Mouse (Mus musculus) retina, postnatal 7 days (tissue): ENCODE measurements around the gene Slc23a2.

ENCODE experiments used
- DNase-seq: peaks from one replicate; pipeline ENCODE4 v3.0.0-alpha.2; 2012; ENCODE audit warnings: low read depth, low spot score

The Slc23a2 gene

GRCm38 (mm10) chr2:132144971-132145691, at the start of gene Slc23a2:
Gene Slc23a2 (minus strand): TSS chr2:132145108.
- peak; percentile 32 for DNase-seq

- DNase-seq, result no peak
Measured at GRCm38 (mm10) chr2:132190602-132191161, 45.8 kb upstream of the Slc23a2 start.

GRCm38 (mm10) chr2:132183874-132184273, 39.0 kb upstream of the Slc23a2 start:
- no peak for DNase-seq

- DNase-seq, result no peak
Measured at GRCm38 (mm10) chr2:132180463-132181205, 35.7 kb upstream of the Slc23a2 start.

- no peak for DNase-seq
Measured at GRCm38 (mm10) chr2:132179371-132179770, 34.5 kb upstream of the Slc23a2 start.

GRCm38 (mm10) chr2:132177406-132177805, 32.5 kb upstream of the Slc23a2 start:
- DNase-seq, result no peak

GRCm38 (mm10) chr2:132176289-132176848, 31.5 kb upstream of the Slc23a2 start:
- no peak for DNase-seq

- no peak for DNase-seq
Measured at GRCm38 (mm10) chr2:132174048-132174447, 29.1 kb upstream of the Slc23a2 start.

- DNase-seq, result no peak
Measured at GRCm38 (mm10) chr2:132171939-132172338, 27.0 kb upstream of the Slc23a2 start.

- no peak for DNase-seq
Measured at GRCm38 (mm10) chr2:132169150-132169549, 24.2 kb upstream of the Slc23a2 start.

- no peak for DNase-seq
Measured at GRCm38 (mm10) chr2:132163626-132164025, 18.7 kb upstream of the Slc23a2 start.

- no peak for DNase-seq
Measured at GRCm38 (mm10) chr2:132157482-132157881, 12.6 kb upstream of the Slc23a2 start.

GRCm38 (mm10) chr2:132152670-132153069, 7.8 kb upstream of the Slc23a2 start:
- DNase-seq, result no peak

- DNase-seq, result no peak
Measured at GRCm38 (mm10) chr2:132151592-132151991, 6.7 kb upstream of the Slc23a2 start.

GRCm38 (mm10) chr2:132150926-132151325, 6.0 kb upstream of the Slc23a2 start:
- no peak for DNase-seq

- no peak for DNase-seq
Measured at GRCm38 (mm10) chr2:132146502-132146901, 1.6 kb upstream of the Slc23a2 start.

- DNase-seq, result no peak
Measured at GRCm38 (mm10) chr2:132143943-132144927, 673 bp downstream of the Slc23a2 start.

- no peak for DNase-seq
Measured at GRCm38 (mm10) chr2:132142606-132143005, 2.3 kb downstream of the Slc23a2 start.

- no peak for DNase-seq
Measured at GRCm38 (mm10) chr2:132140536-132140935, 4.4 kb downstream of the Slc23a2 start.

- DNase-seq, result no peak
Measured at GRCm38 (mm10) chr2:132139099-132139498, 5.8 kb downstream of the Slc23a2 start.
